Mouse (Mus musculus) monocyte, adult 5-6 weeks (primary cell): ENCODE data around the gene Zmynd8. TPM values are rescaled to one million over a fixed set of nuclear protein-coding genes. Genes with fewer than 3 reads are reported as not detected.

ENCODE experiments used
- ATAC-seq: fragments of 153-309, 156-312 bp; replicated peaks from 2 replicates; pipeline ENCODE4 v1.8.0; 2017; ENCODE audit warnings: mild to moderate bottlenecking; ENCODE audit not compliant: low TSS enrichment, insufficient number of reproducible peaks, severe bottlenecking, poor library complexity, low FRiP score
- total RNA-seq: library from RNA; stranded (forward); fragments of 200-1000, 200-491, 200-594 nt; gene quantifications from 3 replicates; pipeline ENCODE4 v1.2.3, GENCODE M21; 2017

Gene Zmynd8
- total RNA-seq, 1 experiment from 2014 or later: 44.4 TPM

GRCm38 (mm10) chr2:165867549-165867948 lies 31.3 kb downstream of the Zmynd8 start:
- ATAC-seq: no peak

- no peak for ATAC-seq
Measured at GRCm38 (mm10) chr2:165866951-165867387, 31.8 kb downstream of the Zmynd8 start.

- no peak for ATAC-seq
Measured at GRCm38 (mm10) chr2:165866412-165866811, 32.4 kb downstream of the Zmynd8 start.

GRCm38 (mm10) chr2:165864769-165865168 lies 34.0 kb downstream of the Zmynd8 start:
- no peak for ATAC-seq

- no peak for ATAC-seq
Measured at GRCm38 (mm10) chr2:165861683-165862594, 36.9 kb downstream of the Zmynd8 start.

- no peak for ATAC-seq
Measured at GRCm38 (mm10) chr2:165860962-165861682, 37.7 kb downstream of the Zmynd8 start.

- no peak for ATAC-seq
Measured at GRCm38 (mm10) chr2:165860447-165860846, 38.4 kb downstream of the Zmynd8 start.

- ATAC-seq: no peak
Measured at GRCm38 (mm10) chr2:165858453-165859384, 40.1 kb downstream of the Zmynd8 start.

GRCm38 (mm10) chr2:165857841-165858426 lies 40.9 kb downstream of the Zmynd8 start:
- ATAC-seq: peak; percentile 25; the same call in 1 of the 2 replicates

- ATAC-seq: peak; percentile 18; the same call in 1 of the 2 replicates
Measured at GRCm38 (mm10) chr2:165857395-165857831, 41.4 kb downstream of the Zmynd8 start.

- no peak for ATAC-seq
Measured at GRCm38 (mm10) chr2:165856611-165857200, 42.1 kb downstream of the Zmynd8 start.

GRCm38 (mm10) chr2:165855641-165856301 lies 43.0 kb downstream of the Zmynd8 start:
- 0 out of 2 replicates have a peak, but pooled peaks have one; percentile 14 for ATAC-seq

- ATAC-seq: no peak
Measured at GRCm38 (mm10) chr2:165854207-165854968, 44.4 kb downstream of the Zmynd8 start.

- ATAC-seq: peak; percentile 2; the same call in 1 of the 2 replicates
Measured at GRCm38 (mm10) chr2:165852896-165853633, 45.8 kb downstream of the Zmynd8 start.

- peak; percentile 82 for ATAC-seq
Measured at GRCm38 (mm10) chr2:165852453-165852852, 46.4 kb downstream of the Zmynd8 start.

GRCm38 (mm10) chr2:165851811-165852415 lies 46.9 kb downstream of the Zmynd8 start:
- no peak for ATAC-seq
